31 mouse cellular contexts compared by ENCODE assay signal in genomic region chr3:147153456-147153855, GRCm38 (mm10).
DNase-seq lines count a peak whose midpoint lies in the region; ATAC-seq and TF ChIP-seq lines count a peak whose summit lies in the region.
"Had no signal": no experiment of that assay in that cellular context is flagged by ENCODE, and none has a peak within 500 bp of the region (broad histone marks: within the 10 kb centered on the region; RNA-seq: fewer than 3 reads in every experiment).

No protein-coding gene starts in this region.

- peak; percentile 42 for DNase-seq in NIH3T3 (ENCODE audit: low read depth)
- DNase-seq in embryo, embryonic 11 days = peak; percentile 34
- DNase-seq in hindlimb bud, embryonic 11.5 days (ENCODE audit: extremely low spot score, low read depth, low spot score) = peak; percentile 39
- no peak for DNase-seq in urinary bladder, postnatal 4 days (ENCODE audit: low spot score in 2 of 2)
- DNase-seq in adrenal gland, postnatal 4 days (ENCODE audit: low spot score in 2 of 2) = no peak
- DNase-seq in kidney, adult 2 months = no peak
- DNase-seq: adrenal gland, postnatal 10 days; cerebellum, adult 11-12 months; cerebellum, adult 9-11 months; heart, postnatal 10 days; kidney, postnatal 14 days; layer of hippocampus, adult 9-11 months; liver, embryonic 13.5 days; lung, adult 2 months; lung, postnatal 10 days; right cerebral cortex, postnatal 4 days; thymus, adult 2 months; thymus, postnatal 36 days had no signal

- WGBS in kidney, adult 2 months = 78% methylated on average over 3 of the region's 3 CpGs

- H3K36me3 ChIP-seq in kidney, adult 2 months (ENCODE audit: control insufficient read depth, insufficient read depth, low read length) = no peaks in the 10 kb centered on the region
- H3K36me3 ChIP-seq: heart, embryonic 13.5 days; limb, embryonic 13.5 days; liver, embryonic 13.5 days; midbrain, embryonic 15.5 days; neural tube, embryonic 12.5 days had no signal

- H3K4me3 ChIP-seq in kidney, adult 2 months (ENCODE audit: insufficient read depth, low read depth, low read length) = no peak overlapping the region
- H3K4me3 ChIP-seq: erythroblast, embryonic 14.5 days; heart, embryonic 13.5 days; limb, embryonic 13.5 days; liver, embryonic 13.5 days; midbrain, embryonic 15.5 days; myocyte; neural tube, embryonic 12.5 days had no signal

- H3K27ac ChIP-seq in kidney, adult 2 months (ENCODE audit: insufficient read depth, low read depth, low read length) = no peak overlapping the region
- H3K27ac ChIP-seq: heart, embryonic 13.5 days; hindbrain, postnatal 0 days; liver, embryonic 13.5 days; macrophage; midbrain, embryonic 15.5 days; neural tube, embryonic 12.5 days; stomach, postnatal 0 days had no signal

- ATAC-seq in megakaryocyte, adult 5-6 weeks (ENCODE audit: poor library complexity, severe bottlenecking) = peak; percentile 43
- ATAC-seq: forebrain, embryonic 16.5 days; hindbrain, postnatal 0 days; intestine, postnatal 0 days; midbrain, embryonic 15.5 days; Patski had no signal

- no peak for TF ChIP-seq POLR2A in kidney, adult 2 months (IDR thresholded peaks at IDR 0.05; ENCODE audit: low read depth, low read length)

- no peaks in the 10 kb centered on the region for H3K4me1 ChIP-seq in kidney, adult 2 months (ENCODE audit: control insufficient read depth, insufficient read depth, low read length)
- H3K4me1 ChIP-seq: heart, embryonic 13.5 days; liver, embryonic 13.5 days; midbrain, embryonic 15.5 days; neural tube, embryonic 12.5 days had no signal

- no peak for TF ChIP-seq CTCF in kidney, adult 2 months (conservative IDR thresholded peaks at IDR 0.05; ENCODE audit: insufficient read depth, insufficient read length, low read depth, low read length)

- H3K27me3 ChIP-seq in kidney, adult 2 months (replicated peaks; ENCODE audit: control insufficient read depth, insufficient read depth, low read length) = no peaks in the 10 kb centered on the region
- H3K27me3 ChIP-seq: heart, embryonic 13.5 days; limb, embryonic 13.5 days; liver, embryonic 13.5 days; midbrain, embryonic 15.5 days; neural tube, embryonic 12.5 days; Patski had no signal

Comparison
In these comparisons a context has a peak if more than half of its experiments do, and no peak if none do; other contexts are left out.
1. DNase-seq: peak in NIH3T3 (single experiment), embryo, embryonic 11 days (single experiment) and hindlimb bud, embryonic 11.5 days (single experiment); none in urinary bladder, postnatal 4 days (0 of 2), adrenal gland, postnatal 4 days (0 of 2) and kidney, adult 2 months (single experiment).